Mouse (Mus musculus) frontal cortex, adult 2 months (tissue): Measurements from ENCODE around the gene Eftud2. TPM values are rescaled to one million over a fixed set of nuclear protein-coding genes. Genes with fewer than 3 reads are reported as not detected.

ENCODE experiments used
- DNase-seq, 2 experiments: peaks; one replicate each; pipeline ENCODE4 v3.0.0; 2022; ENCODE audit warnings: low spot score in 1 of 2; ENCODE audit errors: extremely low spot score in 1 of 2
- polyA plus RNA-seq: library from polyadenylated mRNA; depleted of rRNA; stranded (reverse); fragments of >200 nt; gene quantifications from 2 replicates; pipeline ENCODE4 v1.2.3, GENCODE M21; 2012

Eftud2 gene
- polyA plus RNA-seq, 1 experiment, result 85.4 TPM

GRCm38 (mm10) chr11:102881314-102882198 is 771 bp upstream of the Eftud2 start:
- DNase-seq, result peak in 1 of 2 experiments; percentile 45

GRCm38 (mm10) chr11:102879558-102879957 is 1.2 kb downstream of the Eftud2 start:
- DNase-seq, result no peak

- DNase-seq, result peak; percentile 78 to 79
Measured at GRCm38 (mm10) chr11:102874801-102875334, 5.9 kb downstream of the Eftud2 start.

GRCm38 (mm10) chr11:102864272-102864671 is 16.5 kb downstream of the Eftud2 start:
- DNase-seq, result peak in 1 of 2 experiments; percentile 87

GRCm38 (mm10) chr11:102859933-102860332 is 20.9 kb downstream of the Eftud2 start:
- peak; percentile 51 to 64 for DNase-seq

GRCm38 (mm10) chr11:102858951-102859350 is 21.8 kb downstream of the Eftud2 start:
- no peak for DNase-seq

- DNase-seq, result no peak
Measured at GRCm38 (mm10) chr11:102855941-102856340, 24.8 kb downstream of the Eftud2 start.

GRCm38 (mm10) chr11:102853760-102854159 is 27.0 kb downstream of the Eftud2 start:
- DNase-seq, result no peak

- peak in 1 of 2 experiments; percentile 55 for DNase-seq
Measured at GRCm38 (mm10) chr11:102851883-102852282, 28.9 kb downstream of the Eftud2 start.

GRCm38 (mm10) chr11:102845926-102846325 is 34.9 kb downstream of the Eftud2 start:
- no peak for DNase-seq

GRCm38 (mm10) chr11:102838616-102839150 is 42.1 kb downstream of the Eftud2 start:
- DNase-seq, result no peak

- no peak for DNase-seq
Measured at GRCm38 (mm10) chr11:102838126-102838525, 42.7 kb downstream of the Eftud2 start.

GRCm38 (mm10) chr11:102837385-102837784 is 43.4 kb downstream of the Eftud2 start:
- no peak for DNase-seq

GRCm38 (mm10) chr11:102836146-102836545 is 44.6 kb downstream of the Eftud2 start:
- no peak for DNase-seq

GRCm38 (mm10) chr11:102835549-102835948 is 45.2 kb downstream of the Eftud2 start, which contains the start of gene Higd1b:
Higd1b (plus strand) TSS chr11:102835849.
- DNase-seq, result no peak

- no peak for DNase-seq
Measured at GRCm38 (mm10) chr11:102834219-102834618, 46.6 kb downstream of the Eftud2 start.

- DNase-seq, result no peak
Measured at GRCm38 (mm10) chr11:102832700-102833297, 48.0 kb downstream of the Eftud2 start.

- no peak for DNase-seq
Measured at GRCm38 (mm10) chr11:102830276-102830675, 50.5 kb downstream of the Eftud2 start.

GRCm38 (mm10) chr11:102827097-102827496 is 53.7 kb downstream of the Eftud2 start:
- DNase-seq, result no peak

GRCm38 (mm10) chr11:102826476-102826875 is 54.3 kb downstream of the Eftud2 start:
- DNase-seq, result no peak

- no peak for DNase-seq
Measured at GRCm38 (mm10) chr11:102821231-102821630, 59.6 kb downstream of the Eftud2 start.
